Mouse (Mus musculus) subcutaneous adipose tissue, adult 2 months (tissue): ENCODE data around the gene Pcolce. TPM values are rescaled to one million over a fixed set of nuclear protein-coding genes. Genes with fewer than 3 reads are reported as not detected.

Experiments used
- polyA plus RNA-seq: library from polyadenylated mRNA; depleted of rRNA; stranded (reverse); fragments of >200 nt; gene quantifications from 2 replicates; pipeline ENCODE4 v1.2.3, GENCODE M21; 2012; ENCODE audit warnings: low replicate concordance; rRNA removed

Gene Pcolce
- 140 and 168 TPM in 2 replicates for polyA plus RNA-seq

DNA sequence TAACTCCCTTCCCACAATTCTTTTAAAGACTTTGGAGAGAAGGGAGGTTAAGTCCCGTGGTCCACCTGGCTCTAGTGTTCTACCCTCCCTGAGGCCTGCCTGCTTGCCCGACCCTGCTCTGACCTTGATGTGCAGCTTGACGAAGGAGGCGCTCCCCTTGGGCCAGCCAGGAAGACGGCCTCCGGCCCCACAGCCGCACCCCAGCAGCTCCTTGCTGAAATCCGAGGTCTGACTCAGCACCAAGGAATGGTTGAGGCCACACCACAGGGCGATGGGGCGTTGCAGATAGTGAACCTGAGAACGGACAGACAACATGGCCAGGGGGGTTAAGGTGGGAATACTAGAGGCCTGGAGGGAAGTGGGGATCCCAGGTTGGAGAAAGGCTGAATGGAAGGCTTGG, at the start of gene Pcolce:
Pcolce (minus strand) TSS at position 235 of the 400 bp plus-strand sequence.

GRCm38 (mm10) chr5:137645652-137646091, 32.1 kb upstream of the Pcolce start, which contains the start of gene Irs3:
Irs3 (minus strand) TSS chr5:137645714.

GRCm38 (mm10) chr5:137641054-137641453, 27.5 kb upstream of the Pcolce start, which contains the start of gene Sap25:
Sap25 (plus strand) TSS chr5:137641334.

GRCm38 (mm10) chr5:137628498-137629305, 15.1 kb upstream of the Pcolce start, which contains the start of the genes Fbxo24, Lrch4 and Gm20605:
Fbxo24 (minus strand) TSS chr5:137629002.
Lrch4 (plus strand) TSS chr5:137629121.
Gm20605 (plus strand) TSS chr5:137629175.

GRCm38 (mm10) chr5:137600619-137601364, 12.8 kb downstream of the Pcolce start, which contains the start of gene Mospd3:
Mospd3 (minus strand) TSS chr5:137601058.

DNA sequence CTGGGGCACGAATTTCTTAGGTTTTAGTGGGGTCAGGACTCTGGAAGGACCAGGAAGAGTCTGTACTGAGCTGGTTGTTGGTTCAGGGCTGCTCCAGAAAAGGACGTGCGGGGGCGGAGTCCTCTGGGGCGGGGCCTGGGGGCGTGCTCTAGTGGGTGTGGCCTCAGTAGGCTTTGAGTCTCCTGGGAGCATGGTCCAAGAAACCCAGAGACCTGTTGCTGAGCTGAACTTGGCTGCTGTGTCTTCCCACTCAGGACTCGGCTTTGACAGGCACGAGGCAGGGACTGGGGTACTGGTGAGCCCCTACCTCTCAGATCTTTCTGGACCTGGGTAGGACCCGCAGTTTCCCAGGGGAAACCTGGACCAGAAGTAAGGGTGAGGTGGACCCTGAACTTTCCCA, 43.9 kb downstream of the Pcolce start, which contains the start of gene Tfr2:
Tfr2 (plus strand) TSS at position 176 of the 400 bp plus-strand sequence.

Other genes with a start within 250 kb of the Pcolce start
- gene Zan, start 136.7 kb downstream of the Pcolce start, polyA plus RNA-seq: 0.19 and 0.31 TPM in 2 replicates
- 36.0 and 53.4 TPM in 2 replicates for gene Pop7, start 111.3 kb downstream of the Pcolce start, polyA plus RNA-seq
- gene Gigyf1, start 95.2 kb downstream of the Pcolce start, polyA plus RNA-seq: 25.9 and 42.7 TPM in 2 replicates
- gene Epo, start 80.5 kb downstream of the Pcolce start, polyA plus RNA-seq: not detected in 2 replicates
- gene Gnb2, start 80.3 kb downstream of the Pcolce start, polyA plus RNA-seq: 882 and 932 TPM in 2 replicates
- 0.14 and 1.6 TPM in 2 replicates for gene Actl6b, start 60.3 kb downstream of the Pcolce start, polyA plus RNA-seq
- gene Tfr2, start 43.9 kb downstream of the Pcolce start, polyA plus RNA-seq: 5.8 and 25.3 TPM in 2 replicates
- gene Mospd3, start 12.7 kb downstream of the Pcolce start, polyA plus RNA-seq: 85.2 and 108 TPM in 2 replicates
- gene Fbxo24, start 15.2 kb upstream of the Pcolce start, polyA plus RNA-seq: 0.71 and 0.79 TPM in 2 replicates
- gene Lrch4, start 15.3 kb upstream of the Pcolce start, polyA plus RNA-seq: 37.2 and 60.0 TPM in 2 replicates
- gene Gm20605, start 15.4 kb upstream of the Pcolce start, polyA plus RNA-seq: 14.9 and 32.2 TPM in 2 replicates
- gene Sap25, start 27.6 kb upstream of the Pcolce start, polyA plus RNA-seq: 60.1 and 83.8 TPM in 2 replicates
- 29.5 and 86.2 TPM in 2 replicates for gene Irs3, start 31.9 kb upstream of the Pcolce start, polyA plus RNA-seq
- 32.7 and 54.1 TPM in 2 replicates for gene Agfg2, start 70.9 kb upstream of the Pcolce start, polyA plus RNA-seq
- gene Nyap1, start 127.8 kb upstream of the Pcolce start, polyA plus RNA-seq: 0.77 and 4.9 TPM in 2 replicates
- 77.4 and 106 TPM in 2 replicates for gene Tsc22d4, start 131.9 kb upstream of the Pcolce start, polyA plus RNA-seq
- gene Ppp1r35, start 165.1 kb upstream of the Pcolce start, polyA plus RNA-seq: 24.9 and 28.3 TPM in 2 replicates
- gene Mepce, start 173.9 kb upstream of the Pcolce start, polyA plus RNA-seq: 35.8 and 48.0 TPM in 2 replicates
- 1.9 and 2.5 TPM in 2 replicates for gene Zcwpw1, start 174.0 kb upstream of the Pcolce start, polyA plus RNA-seq
- gene Pilra, start 222.5 kb upstream of the Pcolce start, polyA plus RNA-seq: 2.6 and 7.9 TPM in 2 replicates
- 3.9 and 6.1 TPM in 2 replicates for gene Pilrb1, start 244.3 kb upstream of the Pcolce start, polyA plus RNA-seq